Mouse (Mus musculus): ENCODE measurements around the gene Psmd9. TPM values are rescaled to one million over a fixed set of nuclear protein-coding genes. Genes with fewer than 3 reads are reported as not detected.
"Not testable (repeated sequence)": the region's sequence is repeated elsewhere in the genome, so short reads cannot be mapped to it uniquely, and the experiment has no call there.

Gene Psmd9
- polyA plus RNA-seq, 1 experiment from 2014 or later: 68.5 TPM

GRCm38 (mm10) chr5:123192606-123193150 lies 23.5 kb downstream of the Psmd9 start:
- H3K27me3 ChIP-seq (replicated peaks): no peaks in the 10 kb centered on the region
- no peak overlapping the region for H3K4me2 ChIP-seq (replicated peaks)
- H3K9ac ChIP-seq: no peak overlapping the region
- H3K4me3 ChIP-seq (replicated peaks): no peak overlapping the region
- no peak for ATAC-seq
- H3K27ac ChIP-seq: no peak overlapping the region
- 55% methylated on average over 9 of the region's 9 CpGs for WGBS
- H3K36me3 ChIP-seq: no peaks in the 10 kb centered on the region
- no peaks in the 10 kb centered on the region for H3K4me1 ChIP-seq (replicated peaks)
- H3K9me3 ChIP-seq: no peaks in the 10 kb centered on the region

- Histone ChIP-seq H3K4me1 (replicated peaks) (no peaks in the 10 kb centered on the region), H3K27me3 (replicated peaks) (no peaks in the 10 kb centered on the region), H3K27ac (no peak overlapping the region), H3K9ac (no peak overlapping the region), H3K4me2 (replicated peaks) (no peak overlapping the region), H3K36me3 (no peaks in the 10 kb centered on the region), H3K9me3 (no peaks in the 10 kb centered on the region), H3K4me3 (replicated peaks) (no peak overlapping the region)
- 77% methylated on average over 5 of the region's 5 CpGs for WGBS
- ATAC-seq: peak; percentile 59; the same call in 1 of the 2 replicates
These were observed 24.2 kb downstream of the Psmd9 start for GRCm38 (mm10) chr5:123193436-123193835.

GRCm38 (mm10) chr5:123194856-123195255 lies 25.6 kb downstream of the Psmd9 start:
- Histone ChIP-seq H3K4me2 (replicated peaks) (no peak overlapping the region), H3K36me3 (no peaks in the 10 kb centered on the region)

GRCm38 (mm10) chr5:123195500-123196000 lies 26.3 kb downstream of the Psmd9 start:
- ATAC-seq: no peak
- Histone ChIP-seq H3K27ac (no peak overlapping the region), H3K9ac (no peak overlapping the region), H3K9me3 (no peaks in the 10 kb centered on the region), H3K4me1 (replicated peaks) (no peaks in the 10 kb centered on the region), H3K36me3 (no peaks in the 10 kb centered on the region), H3K27me3 (replicated peaks) (no peaks in the 10 kb centered on the region), H3K4me3 (replicated peaks) (no peak overlapping the region), H3K4me2 (replicated peaks) (no peak overlapping the region)
- WGBS: 89% methylated on average over 16 of the region's 16 CpGs

More at GRCm38 (mm10) chr5:123194856-123195255, 25.6 kb downstream of the Psmd9 start:
- no peaks in the 10 kb centered on the region for H3K27me3 ChIP-seq (replicated peaks)
- 85% methylated on average over 6 of the region's 6 CpGs for WGBS
- H3K9ac ChIP-seq: no peak overlapping the region
- H3K4me3 ChIP-seq (replicated peaks): no peak overlapping the region
- H3K4me1 ChIP-seq (replicated peaks): no peaks in the 10 kb centered on the region
- H3K9me3 ChIP-seq: no peaks in the 10 kb centered on the region
- no peak overlapping the region for H3K27ac ChIP-seq
- ATAC-seq: no peak

- Histone ChIP-seq H3K4me3 (replicated peaks) (no peak overlapping the region), H3K36me3 (no peaks in the 10 kb centered on the region), H3K4me1 (replicated peaks) (no peaks in the 10 kb centered on the region), H3K27me3 (replicated peaks) (no peaks in the 10 kb centered on the region), H3K4me2 (replicated peaks) (no peak overlapping the region), H3K27ac (no peak overlapping the region), H3K9me3 (no peaks in the 10 kb centered on the region), H3K9ac (no peak overlapping the region)
- ATAC-seq: no peak
- 58% methylated on average over 4 of the region's 4 CpGs for WGBS
These were observed 27.5 kb downstream of the Psmd9 start for GRCm38 (mm10) chr5:123196746-123197145.

DNA sequence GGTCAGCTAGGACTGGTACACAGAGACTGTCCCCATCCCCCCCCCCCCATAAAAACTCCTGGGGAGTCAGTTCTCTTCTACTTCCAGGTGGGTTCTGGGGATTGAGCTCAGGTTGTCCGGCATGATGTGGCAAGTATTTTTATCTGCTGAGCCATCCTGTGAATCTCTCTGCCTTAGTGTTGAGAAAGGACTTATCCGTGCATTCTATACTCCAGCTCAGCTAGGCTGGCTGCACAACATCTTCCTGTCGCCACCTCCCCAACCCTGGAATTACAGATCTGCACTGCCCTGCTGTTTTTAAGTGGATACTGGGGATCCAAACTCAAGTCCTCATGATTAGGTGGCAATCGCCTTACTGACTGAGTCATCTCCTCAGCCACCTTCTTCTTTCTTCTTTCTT lies 29.3 kb downstream of the Psmd9 start:
- Histone ChIP-seq H3K27ac (no peak overlapping the region), H3K4me2 (replicated peaks) (no peak overlapping the region), H3K9ac (no peak overlapping the region), H3K4me1 (replicated peaks) (no peaks in the 10 kb centered on the region), H3K36me3 (no peaks in the 10 kb centered on the region), H3K9me3 (no peaks in the 10 kb centered on the region), H3K4me3 (replicated peaks) (no peak overlapping the region), H3K27me3 (replicated peaks) (no peaks in the 10 kb centered on the region)
- 78% methylated on average over 4 of the region's 4 CpGs for WGBS
- no peak for ATAC-seq

DNA sequence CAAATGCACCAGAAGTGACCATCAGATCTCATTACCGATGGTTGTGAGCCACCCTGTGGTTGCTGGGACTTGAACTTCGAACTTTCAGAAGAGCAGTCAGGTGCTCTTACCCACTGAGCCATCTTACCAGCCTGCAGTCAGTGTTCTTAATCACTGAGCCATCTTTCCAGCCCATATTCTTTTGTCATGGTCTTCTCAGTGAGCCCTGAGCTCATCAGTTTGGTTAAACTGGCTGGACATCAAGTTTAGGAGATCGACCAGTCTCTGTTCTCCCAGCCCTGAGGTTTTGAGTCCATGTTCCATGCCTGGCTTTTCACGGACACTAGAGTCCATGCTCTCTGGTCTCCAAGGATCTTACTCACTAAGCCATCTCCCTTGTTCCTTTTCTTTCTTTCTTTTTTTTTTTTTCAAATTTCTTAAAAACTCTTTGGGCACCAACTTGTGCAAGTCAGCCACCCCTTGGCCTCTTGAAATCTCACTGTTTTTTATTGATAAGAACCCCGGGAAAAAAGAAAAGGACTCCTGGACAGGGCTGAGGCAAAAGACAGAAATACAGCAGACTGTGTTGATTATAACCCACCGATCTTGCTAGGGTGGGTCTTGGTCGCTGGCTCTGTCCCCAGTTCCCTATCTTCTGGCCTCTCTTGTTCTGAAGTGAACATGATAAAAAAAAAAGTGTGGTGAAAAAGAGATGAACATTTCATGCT lies 31.8 kb downstream of the Psmd9 start:
- 79% methylated on average over 7 of the region's 7 CpGs for WGBS
- not testable (repeated sequence) for H3K9ac ChIP-seq; H3K4me1 ChIP-seq (replicated peaks); H3K4me3 ChIP-seq (replicated peaks); H3K9me3 ChIP-seq; ATAC-seq; H3K27ac ChIP-seq; H3K4me2 ChIP-seq (replicated peaks); H3K27me3 ChIP-seq (replicated peaks); H3K36me3 ChIP-seq

DNA sequence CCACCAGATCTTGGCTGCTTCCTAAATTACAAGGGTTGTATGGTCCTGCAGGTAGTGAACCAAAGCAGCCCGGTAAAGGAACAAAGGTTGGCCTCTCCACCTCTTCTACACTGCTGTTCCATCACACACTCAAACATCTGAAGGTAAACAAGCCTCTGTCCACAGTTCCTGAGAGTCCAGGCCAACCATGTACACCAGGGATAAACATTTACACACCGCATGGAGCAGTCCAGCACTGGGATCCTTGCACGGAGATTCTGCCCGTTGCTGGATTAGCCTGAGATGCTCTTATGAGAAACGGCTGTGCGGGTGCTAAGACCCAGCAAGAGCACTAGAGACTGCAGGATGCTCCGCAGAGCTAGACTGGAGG lies 32.3 kb downstream of the Psmd9 start:
- H3K9ac ChIP-seq: no peak overlapping the region
- WGBS: 55% methylated on average over 7 of the region's 7 CpGs
- H3K27me3 ChIP-seq (replicated peaks): no peaks in the 10 kb centered on the region
- H3K4me2 ChIP-seq (replicated peaks): no peak overlapping the region
- ATAC-seq: no peak
- no peaks in the 10 kb centered on the region for H3K36me3 ChIP-seq
- H3K4me3 ChIP-seq (replicated peaks): no peak overlapping the region
- no peaks in the 10 kb centered on the region for H3K4me1 ChIP-seq (replicated peaks)
- no peaks in the 10 kb centered on the region for H3K9me3 ChIP-seq
- H3K27ac ChIP-seq: no peak overlapping the region

DNA sequence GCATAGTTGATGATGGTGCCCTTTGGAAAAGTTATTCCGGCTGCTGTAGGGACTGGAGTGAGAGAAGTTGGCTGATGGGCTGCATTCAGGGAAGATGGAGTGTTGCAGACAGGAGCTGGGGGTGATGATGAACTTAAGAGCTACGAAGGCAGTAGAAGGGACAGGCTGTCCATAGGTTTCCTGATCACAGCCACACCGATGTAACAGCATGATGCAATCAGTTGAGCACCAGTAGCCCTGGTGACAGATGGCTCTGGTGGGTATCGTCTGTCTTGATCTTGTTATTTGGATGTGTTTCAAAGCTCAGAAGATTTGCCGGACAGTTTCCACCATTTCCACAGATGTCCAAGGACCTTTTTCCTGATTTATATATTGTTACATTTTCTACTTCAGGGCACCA lies 32.8 kb downstream of the Psmd9 start:
- Histone ChIP-seq H3K36me3 (no peaks in the 10 kb centered on the region), H3K4me3 (replicated peaks) (no peak overlapping the region), H3K4me1 (replicated peaks) (no peaks in the 10 kb centered on the region), H3K27me3 (replicated peaks) (no peaks in the 10 kb centered on the region), H3K9me3 (no peaks in the 10 kb centered on the region), H3K9ac (no peak overlapping the region), H3K27ac (no peak overlapping the region), H3K4me2 (replicated peaks) (no peak overlapping the region)
- 82% methylated on average over 5 of the region's 5 CpGs for WGBS
- no peak for ATAC-seq

DNA sequence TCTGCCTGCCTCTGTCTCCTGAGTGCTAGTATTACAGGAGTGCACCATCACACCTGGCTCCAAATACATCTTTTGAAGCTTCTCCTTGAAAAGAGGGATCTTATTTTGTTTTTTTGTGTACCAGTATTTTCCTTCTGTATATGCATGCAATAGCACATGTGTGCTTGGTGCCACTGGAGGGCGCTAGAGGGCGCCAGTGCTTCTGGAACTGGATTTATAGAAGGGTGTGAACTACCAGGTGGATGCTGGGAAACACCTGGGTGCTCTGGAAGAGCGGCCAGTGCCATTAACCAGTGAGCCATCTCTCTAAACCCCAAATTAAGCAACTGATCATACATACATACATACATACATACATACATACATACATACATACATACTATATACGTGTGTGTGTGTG lies 33.6 kb downstream of the Psmd9 start:
- not testable (repeated sequence) for H3K4me3 ChIP-seq (replicated peaks)
- WGBS: 32% methylated on average over 4 of the region's 4 CpGs

DNA sequence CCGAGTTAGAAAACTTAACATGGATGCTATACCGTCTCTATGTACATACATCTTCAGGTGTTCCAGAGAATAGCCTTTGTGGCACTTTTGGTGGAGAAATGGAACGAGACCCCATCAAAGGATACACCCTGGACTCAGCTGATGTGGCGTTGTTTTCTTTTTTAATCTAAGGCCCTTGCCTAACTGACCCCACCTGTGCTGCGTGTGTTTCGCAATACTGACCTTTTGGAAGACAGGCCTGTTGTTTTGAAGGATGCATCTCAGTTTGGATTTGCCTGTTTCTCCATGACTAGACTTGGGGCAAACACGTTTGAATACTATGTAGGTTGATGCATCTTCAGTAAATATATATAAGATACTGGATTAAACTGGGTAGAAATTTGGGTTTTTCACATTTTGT lies 34.4 kb downstream of the Psmd9 start:
- not testable (repeated sequence) for H3K9me3 ChIP-seq; H3K4me3 ChIP-seq (replicated peaks); ATAC-seq; H3K4me2 ChIP-seq (replicated peaks); H3K36me3 ChIP-seq; H3K4me1 ChIP-seq (replicated peaks); H3K27ac ChIP-seq; H3K9ac ChIP-seq; H3K27me3 ChIP-seq (replicated peaks)
- 82% methylated on average over 7 of the region's 7 CpGs for WGBS

More for the DNA sequence above, 33.6 kb downstream of the Psmd9 start:
- not testable (repeated sequence) for H3K9me3 ChIP-seq; ATAC-seq; H3K9ac ChIP-seq; H3K27me3 ChIP-seq (replicated peaks); H3K27ac ChIP-seq; H3K4me2 ChIP-seq (replicated peaks); H3K36me3 ChIP-seq; H3K4me1 ChIP-seq (replicated peaks)

GRCm38 (mm10) chr5:123222346-123223050 lies 53.3 kb downstream of the Psmd9 start:
- H3K4me2 ChIP-seq (replicated peaks); H3K9ac ChIP-seq; H3K27ac ChIP-seq; H3K4me3 ChIP-seq (replicated peaks); H3K9me3 ChIP-seq; H3K27me3 ChIP-seq (replicated peaks); ATAC-seq; H3K36me3 ChIP-seq; H3K4me1 ChIP-seq (replicated peaks): not testable (repeated sequence)
- WGBS: 84% methylated on average over 4 of the region's 5 CpGs

- Histone ChIP-seq H3K4me3 (replicated peaks) (no peak overlapping the region), H3K4me1 (replicated peaks) (no peaks in the 10 kb centered on the region), H3K9me3 (no peaks in the 10 kb centered on the region), H3K27me3 (replicated peaks) (no peaks in the 10 kb centered on the region), H3K4me2 (replicated peaks) (no peak overlapping the region), H3K27ac (no peak overlapping the region), H3K9ac (no peak overlapping the region), H3K36me3 (no peaks in the 10 kb centered on the region)
- ATAC-seq: no peak
- WGBS: 79% methylated on average over 4 of the region's 4 CpGs
These were observed 53.8 kb downstream of the Psmd9 start for GRCm38 (mm10) chr5:123223051-123223410.
